In the genomic region with DNA sequence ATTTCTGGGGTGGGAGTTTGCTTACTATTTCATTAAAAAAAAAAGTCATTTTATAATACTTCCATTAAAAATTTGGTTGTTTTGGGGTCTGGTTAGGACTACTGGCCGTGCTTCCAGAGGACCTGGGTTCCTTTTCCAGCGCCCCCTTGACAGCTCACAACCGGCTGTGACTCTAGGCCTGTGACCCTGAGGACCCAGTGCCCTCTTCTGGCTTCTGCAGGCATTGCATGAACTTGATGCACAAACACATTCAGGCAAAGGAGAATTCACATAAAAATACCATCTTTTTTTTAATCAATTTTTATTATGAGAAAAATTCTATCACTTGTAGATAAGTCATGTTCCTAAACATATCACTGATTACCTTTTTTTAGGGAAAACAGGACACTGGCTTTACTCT, we compare ENCODE assay signal across 1 mouse cellular context. TPM values are rescaled to one million over a fixed set of nuclear protein-coding genes. Genes with fewer than 3 reads are reported as not detected.
"Had no signal": no experiment of that assay in that cellular context is flagged by ENCODE, and none has a peak within 500 bp of the region (broad histone marks: within the 10 kb centered on the region; RNA-seq: fewer than 3 reads in every experiment).

No protein-coding gene starts in this region.

RNA-seq across cellular contexts. Expression of a gene that starts 12.6 kb away (rescaled TPM):
- total RNA-seq: megakaryocyte-erythroid progenitor cell, adult 5-6 weeks had no signal
